Mouse (Mus musculus): Measurements from ENCODE around the gene 1700030J22Rik. TPM values are rescaled to one million over a fixed set of nuclear protein-coding genes. Genes with fewer than 3 reads are reported as not detected.

1700030J22Rik gene
- total and polyA plus RNA-seq, 3 experiments, result 0.15 to 0.38 TPM; not detected in 1

- Histone ChIP-seq H3K4me3 (ENCODE audit: control insufficient read depth in 1 of 2, insufficient read depth in 1 of 2, low read depth in 2 of 2, low read length in 2 of 2) (peak within 1 kb of the TSS; percentile 61 to 80), H3K27ac (ENCODE audit: control insufficient read depth, low read depth, low read length) (peak within 1 kb of the TSS; percentile 45), H3K27me3 (ENCODE audit: control insufficient read depth in 1 of 2, insufficient read depth in 2 of 2, low read length in 2 of 2) (no peaks in the 10 kb centered on the region; a peak in 1 of 4 replicates), H3K4me1 (ENCODE audit: control insufficient read depth in 1 of 2, insufficient read depth in 2 of 2, low read length in 2 of 2) (peaks cover 0 to 17% of the 10 kb centered on the region in 2 experiments; a peak in 3 of 4 replicates), H3K9ac (ENCODE audit: control insufficient read depth, low read depth, low read length, poor library complexity, severe bottlenecking) (peak within 1 kb of the TSS; percentile 80), H3K9me3 (replicated peaks; ENCODE audit: insufficient read depth, low read length) (no peaks in the 10 kb centered on the region), H3K79me2 (ENCODE audit: control insufficient read depth, insufficient read depth, low read length, poor library complexity) (peaks cover 21% of the 10 kb centered on the region), H3K36me3 (ENCODE audit: control insufficient read depth in 1 of 2, insufficient read depth in 2 of 2, low read length in 2 of 2) (peaks cover 0 to 4% of the 10 kb centered on the region in 2 experiments; a peak in 1 of 4 replicates)
- DNase-seq (ENCODE audit: low read depth, low spot score), result peak; percentile 99
- TF ChIP-seq NRF1 (IDR thresholded peaks at IDR 0.05; ENCODE audit: insufficient read depth, low read depth, low read length, poor library complexity, severe bottlenecking) (peak; percentile 49; the same call in 1 of the 2 replicates), MAX (IDR thresholded peaks at IDR 0.05; ENCODE audit: low read length) (peak; percentile 90), POLR2AphosphoS5 (IDR thresholded peaks at IDR 0.05; ENCODE audit: borderline replicate concordance, low read depth, low read length) (no peak), KAT2A (conservative IDR thresholded peaks at IDR 0.05; ENCODE audit: low read depth, low read length) (no peak), ZKSCAN1 (IDR thresholded peaks at IDR 0.05; ENCODE audit: low read depth, low read length) (no peak), JUND (IDR thresholded peaks at IDR 0.05; ENCODE audit: low read depth, low read length) (no peak), ELF1 (IDR thresholded peaks at IDR 0.05; ENCODE audit: low read depth, low read length) (no peak), E2F4 (IDR thresholded peaks at IDR 0.05; ENCODE audit: borderline replicate concordance, low read depth, low read length) (no peak), MEF2A (IDR thresholded peaks at IDR 0.05; ENCODE audit: extremely low read depth, insufficient replicate concordance, low read depth, low read length, poor library complexity, severe bottlenecking) (no peak), MAZ (IDR thresholded peaks at IDR 0.05; ENCODE audit: low read depth, low read length) (0 out of 2 replicates have a peak, but pooled peaks have one; percentile 44), GABPA (IDR thresholded peaks at IDR 0.05; ENCODE audit: low read depth, low read length) (no peak), TCF12 (IDR thresholded peaks at IDR 0.05; ENCODE audit: low read depth, low read length) (peak; percentile 34), POLR2AphosphoS2 (IDR thresholded peaks at IDR 0.05; ENCODE audit: low read length) (no peak), CHD2 (IDR thresholded peaks at IDR 0.05; ENCODE audit: low read length) (no peak), USF2 (IDR thresholded peaks at IDR 0.05; ENCODE audit: borderline replicate concordance in 1 of 2, insufficient read depth in 1 of 2, low read depth in 1 of 2, low read length in 2 of 2) (no peak; a peak in 1 of 4 replicates), NELFE (IDR thresholded peaks at IDR 0.05; ENCODE audit: low read depth, low read length) (peak; percentile 71), RCOR1 (IDR thresholded peaks at IDR 0.05; ENCODE audit: low read depth, low read length) (no peak), MYB (IDR thresholded peaks at IDR 0.05; ENCODE audit: low read depth, low read length) (no peak), ZMIZ1 (IDR thresholded peaks at IDR 0.05; ENCODE audit: low read depth, low read length) (no peak), SMC3 (IDR thresholded peaks at IDR 0.05; ENCODE audit: low read depth, low read length) (no peak), UBTF (IDR thresholded peaks at IDR 0.05; ENCODE audit: borderline replicate concordance, insufficient read depth, low read depth, low read length) (no peak), TBP (IDR thresholded peaks at IDR 0.05; ENCODE audit: low read depth, low read length) (peak; percentile 54; the same call in 1 of the 2 replicates), BHLHE40 (IDR thresholded peaks at IDR 0.05; ENCODE audit: borderline replicate concordance, low read depth, low read length) (no peak), CHD1 (IDR thresholded peaks at IDR 0.05; ENCODE audit: low read depth, low read length) (no peak), TAL1 (IDR thresholded peaks at IDR 0.05; ENCODE audit: low read length) (no peak), MXI1 (IDR thresholded peaks at IDR 0.05; ENCODE audit: low read depth, low read length) (peak; percentile 98), MYC (IDR thresholded peaks at IDR 0.05; ENCODE audit: low read depth, low read length) (no peak; the same call in 1 of the 2 replicates), EP300 (IDR thresholded peaks at IDR 0.05; ENCODE audit: low read depth in 1 of 2, low read length in 2 of 2) (no peak), SIN3A (IDR thresholded peaks at IDR 0.05; ENCODE audit: low read length) (no peak; the same call in 1 of the 2 replicates), MAFK (IDR thresholded peaks at IDR 0.05; ENCODE audit: borderline replicate concordance, low read depth, low read length) (no peak), ZC3H11A (IDR thresholded peaks at IDR 0.05; ENCODE audit: low read depth, low read length) (no peak), GATA1 (IDR thresholded peaks at IDR 0.05; ENCODE audit: low read depth, low read length) (no peak), RAD21 (IDR thresholded peaks at IDR 0.05; ENCODE audit: low read depth, low read length) (no peak), ZNF384 (IDR thresholded peaks at IDR 0.05; ENCODE audit: low read depth, low read length) (no peak), HCFC1 (IDR thresholded peaks at IDR 0.05; ENCODE audit: low read depth, low read length) (peak; percentile 23; the same call in 1 of the 2 replicates)
Observed at GRCm38 (mm10) chr8:116993095-116993867, 14.5 kb upstream of the 1700030J22Rik start, which contains the start of gene Gcsh. TSS of gene Gcsh (minus strand) at chr8:116993537.

All from MEL (cell line).